7 mouse cellular contexts compared by ENCODE assay signal in genomic region chrX:99042451-99042951, GRCm38 (mm10). TPM values are rescaled to one million over a fixed set of nuclear protein-coding genes. Genes with fewer than 3 reads are reported as not detected.
DNase-seq lines count a peak whose midpoint lies in the region; ATAC-seq and TF ChIP-seq lines count a peak whose summit lies in the region.

No protein-coding gene starts in this region.

- peak; percentile 75 for DNase-seq in midbrain, postnatal 0 days (ENCODE audit: low spot score)
- peak; percentile 67 to 73 for DNase-seq in spleen, postnatal 36 days (ENCODE audit: low spot score in 2 of 2)

- no peaks in the 10 kb centered on the region for H3K36me3 ChIP-seq in embryonic facial prominence, embryonic 15.5 days
- no peaks in the 10 kb centered on the region for H3K36me3 ChIP-seq in heart, embryonic 11.5 days (ENCODE audit: control insufficient read depth, insufficient read depth, low read length)
- no peaks in the 10 kb centered on the region for H3K36me3 ChIP-seq in kidney, embryonic 15.5 days
- H3K36me3 ChIP-seq in limb, embryonic 15.5 days, result no peaks in the 10 kb centered on the region
- no peaks in the 10 kb centered on the region for H3K36me3 ChIP-seq in midbrain, postnatal 0 days (ENCODE audit: insufficient read depth, low read length)

- no peak for TF ChIP-seq CTCF in bone marrow macrophage, adult 2 months (IDR thresholded peaks at IDR 0.05; ENCODE audit: low read depth, low read length)
- TF ChIP-seq CTCF in midbrain, postnatal 0 days (IDR thresholded peaks at IDR 0.05), result no peak

- no peak for TF ChIP-seq POLR2A in bone marrow macrophage, adult 2 months (IDR thresholded peaks at IDR 0.05; ENCODE audit: borderline replicate concordance, low read depth, low read length)

- H3K27me3 ChIP-seq in embryonic facial prominence, embryonic 15.5 days, result peaks cover 27% of the 10 kb centered on the region
- peaks cover 13% of the 10 kb centered on the region; the same call in 1 of the 2 replicates for H3K27me3 ChIP-seq in heart, embryonic 11.5 days (ENCODE audit: control insufficient read depth, insufficient read depth, low read length)
- peaks cover 70% of the 10 kb centered on the region for H3K27me3 ChIP-seq in kidney, embryonic 15.5 days
- peaks cover 46% of the 10 kb centered on the region for H3K27me3 ChIP-seq in limb, embryonic 15.5 days
- H3K27me3 ChIP-seq in midbrain, postnatal 0 days (ENCODE audit: insufficient read depth, low read length), result peaks cover 14% of the 10 kb centered on the region; the same call in 1 of the 2 replicates

- peak; percentile 93 for ATAC-seq in embryonic facial prominence, embryonic 15.5 days (ENCODE audit: insufficient number of reproducible peaks, low FRiP score, low TSS enrichment, low read depth)
- peak; percentile 86 for ATAC-seq in heart, embryonic 11.5 days (replicated peaks; ENCODE audit: insufficient number of reproducible peaks, low FRiP score, low TSS enrichment)
- peak; percentile 98 for ATAC-seq in kidney, embryonic 15.5 days (replicated peaks; ENCODE audit: low FRiP score)
- ATAC-seq in limb, embryonic 15.5 days (ENCODE audit: insufficient number of reproducible peaks, low FRiP score, low TSS enrichment, low read depth), result peak; percentile 83
- ATAC-seq in midbrain, postnatal 0 days (ENCODE audit: low FRiP score), result peak; percentile 90

- H3K9me3 ChIP-seq in embryonic facial prominence, embryonic 15.5 days (replicated peaks), result no peaks in the 10 kb centered on the region
- no peaks in the 10 kb centered on the region for H3K9me3 ChIP-seq in heart, embryonic 11.5 days (replicated peaks; ENCODE audit: control insufficient read depth, low read length)
- no peaks in the 10 kb centered on the region for H3K9me3 ChIP-seq in kidney, embryonic 15.5 days (replicated peaks)
- no peaks in the 10 kb centered on the region for H3K9me3 ChIP-seq in limb, embryonic 15.5 days
- H3K9me3 ChIP-seq in midbrain, postnatal 0 days (ENCODE audit: low read length), result no peaks in the 10 kb centered on the region

- peaks cover 39% of the 10 kb centered on the region for H3K4me1 ChIP-seq in bone marrow macrophage, adult 2 months (ENCODE audit: control insufficient read depth, insufficient read depth, low read length)
- H3K4me1 ChIP-seq in embryonic facial prominence, embryonic 15.5 days, result 0 out of 2 replicates have a peak, but pooled peaks cover 6% of the 10 kb centered on the region
- H3K4me1 ChIP-seq in heart, embryonic 11.5 days (ENCODE audit: control insufficient read depth, insufficient read depth, low read length), result peaks cover 8% of the 10 kb centered on the region
- H3K4me1 ChIP-seq in kidney, embryonic 15.5 days, result peaks cover 15% of the 10 kb centered on the region
- H3K4me1 ChIP-seq in limb, embryonic 15.5 days, result peaks cover 3% of the 10 kb centered on the region; the same call in 1 of the 2 replicates
- H3K4me1 ChIP-seq in midbrain, postnatal 0 days (ENCODE audit: insufficient read depth, low read length), result no peaks in the 10 kb centered on the region

- 12% methylated on average over 31 of the region's 31 CpGs for WGBS in embryonic facial prominence, embryonic 15.5 days
- WGBS in heart, embryonic 11.5 days (ENCODE audit: insufficient replicate concordance), result 16% methylated on average over 31 of the region's 31 CpGs
- 19% methylated on average over 30 of the region's 31 CpGs for WGBS in kidney, embryonic 15.5 days
- 22% methylated on average over 30 of the region's 31 CpGs for WGBS in limb, embryonic 15.5 days
- 27% methylated on average over 27 of the region's 31 CpGs for WGBS in midbrain, postnatal 0 days

- 0 out of 2 replicates have a peak overlapping the region, but pooled peaks have one; percentile 18 for H3K9ac ChIP-seq in embryonic facial prominence, embryonic 15.5 days
- peak overlapping the region; percentile 69 for H3K9ac ChIP-seq in heart, embryonic 11.5 days (ENCODE audit: low read depth, low read length)
- peak overlapping the region; percentile 55 for H3K9ac ChIP-seq in kidney, embryonic 15.5 days
- H3K9ac ChIP-seq in limb, embryonic 15.5 days, result peak overlapping the region; percentile 37; the same call in 1 of the 2 replicates
- H3K9ac ChIP-seq in midbrain, postnatal 0 days (replicated peaks; ENCODE audit: low read length, poor library complexity, severe bottlenecking), result 0 out of 2 replicates have a peak overlapping the region, but pooled peaks have one; percentile 19

- H3K4me3 ChIP-seq in bone marrow macrophage, adult 2 months (ENCODE audit: insufficient read depth, low read length), result peak overlapping the region; percentile 93
- peak overlapping the region; percentile 49 for H3K4me3 ChIP-seq in embryonic facial prominence, embryonic 15.5 days (replicated peaks)
- peak overlapping the region; percentile 52 for H3K4me3 ChIP-seq in heart, embryonic 11.5 days (ENCODE audit: low read depth, low read length)
- H3K4me3 ChIP-seq in kidney, embryonic 15.5 days (replicated peaks), result peak overlapping the region; percentile 55
- peak overlapping the region; percentile 42 for H3K4me3 ChIP-seq in limb, embryonic 15.5 days
- H3K4me3 ChIP-seq in midbrain, postnatal 0 days (ENCODE audit: low read depth, low read length), result peak overlapping the region; percentile 40

- H3K4me2 ChIP-seq in embryonic facial prominence, embryonic 15.5 days (replicated peaks), result peak overlapping the region; percentile 77
- peak overlapping the region; percentile 61 for H3K4me2 ChIP-seq in heart, embryonic 11.5 days
- peak overlapping the region; percentile 87 for H3K4me2 ChIP-seq in kidney, embryonic 15.5 days
- H3K4me2 ChIP-seq in limb, embryonic 15.5 days, result peak overlapping the region; percentile 73
- peak overlapping the region; percentile 71 for H3K4me2 ChIP-seq in midbrain, postnatal 0 days (ENCODE audit: low read depth, low read length, poor library complexity, severe bottlenecking)

- H3K27ac ChIP-seq in bone marrow macrophage, adult 2 months (ENCODE audit: insufficient read depth, low read depth, low read length), result peak overlapping the region; percentile 87
- H3K27ac ChIP-seq in embryonic facial prominence, embryonic 15.5 days (replicated peaks), result peak overlapping the region; percentile 11; the same call in 1 of the 2 replicates
- H3K27ac ChIP-seq in heart, embryonic 11.5 days (ENCODE audit: low read depth, low read length), result peak overlapping the region; percentile 66
- peak overlapping the region; percentile 83 for H3K27ac ChIP-seq in kidney, embryonic 15.5 days
- H3K27ac ChIP-seq in limb, embryonic 15.5 days, result peak overlapping the region; percentile 23; the same call in 1 of the 2 replicates
- no peak overlapping the region for H3K27ac ChIP-seq in midbrain, postnatal 0 days (ENCODE audit: low read depth, low read length)

RNA-seq across cellular contexts. Expression of gene Stard8, which starts 39.5 kb away (rescaled TPM):
- polyA plus RNA-seq in bone marrow macrophage, adult 2 months (2012; ENCODE audit: insufficient read depth, insufficient read length, missing spikeins), result 50.1 and 57.4 TPM in 2 replicates
- polyA plus RNA-seq in embryonic facial prominence, embryonic 15.5 days (2015; fragmentation: Nextera tagmentation; extraction: Ambion mirVana), result 7.4 and 9.5 TPM in 2 replicates
- 7.9 and 11.8 TPM in 2 replicates for polyA plus RNA-seq in heart, embryonic 11.5 days (2014; fragmentation: Nextera tagmentation; extraction: Ambion mirVana)
- polyA plus RNA-seq in kidney, embryonic 15.5 days (2015; fragmentation: Nextera tagmentation; extraction: Ambion mirVana), result 14.0 and 15.8 TPM in 2 replicates
- polyA plus RNA-seq in limb, embryonic 15.5 days (2015; fragmentation: Nextera tagmentation; extraction: Ambion mirVana), result 8.5 and 11.9 TPM in 2 replicates
- total RNA-seq in midbrain, postnatal 0 days (2014; rRNA removed), result 11.8 and 12.4 TPM in 2 replicates
- polyA plus RNA-seq in midbrain, postnatal 0 days (2015; fragmentation: Nextera tagmentation; extraction: Ambion mirVana), result 2.6 and 3.3 TPM in 2 replicates

Comparison
In these comparisons a context has a peak if more than half of its experiments do, and no peak if none do; other contexts are left out.
1. H3K4me3 ChIP-seq: peak in every context shown above with its lines; median percentile 93 in bone marrow macrophage, adult 2 months; 55 in kidney, embryonic 15.5 days; 52 in heart, embryonic 11.5 days; 49 in embryonic facial prominence, embryonic 15.5 days; 42 in limb, embryonic 15.5 days; 40 in midbrain, postnatal 0 days.
2. H3K9ac ChIP-seq: peak in every context shown above with its lines; median percentile 69 in heart, embryonic 11.5 days; 55 in kidney, embryonic 15.5 days; 37 in limb, embryonic 15.5 days; 19 in midbrain, postnatal 0 days; 18 in embryonic facial prominence, embryonic 15.5 days.